Mouse (Mus musculus): ENCODE data around the gene Ifi203. TPM values are rescaled to one million over a fixed set of nuclear protein-coding genes. Genes with fewer than 3 reads are reported as not detected.
"Not testable (repeated sequence)": the region's sequence is repeated elsewhere in the genome, so short reads cannot be mapped to it uniquely, and the experiment has no call there.

Ifi203 gene
- polyA plus RNA-seq (2012; rRNA removed) = 5.9 and 9.9 TPM in 2 replicates

DNA sequence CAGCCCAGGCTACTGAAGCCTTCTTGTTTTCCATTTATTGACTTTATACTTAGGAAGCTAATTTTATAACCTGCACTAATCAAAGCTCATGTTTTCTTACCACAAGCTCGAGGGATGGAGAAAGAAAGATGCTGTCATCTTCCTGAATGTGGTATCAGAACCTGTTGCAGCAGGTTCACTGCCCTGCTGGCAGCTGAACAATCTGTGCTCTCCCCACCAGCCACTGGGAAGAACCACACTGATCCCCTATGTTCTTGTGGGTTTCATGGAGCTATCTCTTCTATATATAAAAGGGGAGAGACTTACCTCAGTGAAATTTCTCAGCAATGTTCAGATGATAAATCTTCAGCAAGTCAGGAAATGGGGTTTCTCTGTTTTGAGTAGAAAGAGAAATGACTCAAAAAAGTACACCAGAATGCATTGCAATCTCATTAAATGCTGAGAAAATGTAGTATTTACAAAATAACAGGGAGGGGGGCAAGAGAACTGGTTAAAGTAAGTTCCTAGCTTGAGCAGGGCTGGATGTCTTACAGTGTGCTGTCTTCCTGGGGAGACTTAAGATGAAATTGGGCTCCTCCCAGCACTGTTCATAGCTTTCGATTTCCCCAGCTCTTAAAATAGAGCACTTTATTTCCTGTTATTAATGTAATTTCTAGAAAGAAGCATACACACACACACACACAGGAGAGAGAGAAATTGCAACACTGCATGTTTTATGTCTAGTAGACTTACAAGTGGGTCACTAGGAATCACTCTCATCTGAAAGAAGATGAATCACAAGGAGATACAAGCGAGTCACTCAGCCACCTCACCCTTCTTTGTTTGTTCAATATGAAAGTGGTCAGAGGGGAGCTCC lies at the start of gene Ifi203, which contains the start of gene Mndal:
Ifi203 (minus strand) TSS at position 749 of the 856 bp plus-strand sequence.
Mndal (minus strand) TSS at position 568 of the 856 bp plus-strand sequence.
- peak; percentile 30 for DNase-seq
- peak within 1 kb of the TSS; percentile 26; the same call in 1 of the 2 replicates for H3K4me3 ChIP-seq (ENCODE audit: insufficient read depth, low read depth, low read length)
- H3K36me3 ChIP-seq (ENCODE audit: control insufficient read depth, insufficient read depth, low read length); H3K4me1 ChIP-seq (ENCODE audit: control insufficient read depth, insufficient read depth, low read length); H3K27me3 ChIP-seq (replicated peaks; ENCODE audit: control insufficient read depth, insufficient read depth, low read length): not testable (repeated sequence)
- WGBS = 43% methylated on average over 3 of the region's 3 CpGs
- H3K27ac ChIP-seq (ENCODE audit: insufficient read depth, low read depth, low read length) = peak within 1 kb of the TSS; percentile 78

GRCm38 (mm10) chr1:173982694-173983305 lies 40.3 kb upstream of the Ifi203 start, which contains the start of gene Ifi202b:
Gene Ifi202b, minus strand, starts transcription at chr1:173982744.
- not testable (repeated sequence) for H3K27ac ChIP-seq (ENCODE audit: insufficient read depth, low read depth, low read length); H3K27me3 ChIP-seq (replicated peaks; ENCODE audit: control insufficient read depth, insufficient read depth, low read length); DNase-seq; H3K36me3 ChIP-seq (ENCODE audit: control insufficient read depth, insufficient read depth, low read length); H3K4me3 ChIP-seq (ENCODE audit: insufficient read depth, low read depth, low read length); H3K4me1 ChIP-seq (ENCODE audit: control insufficient read depth, insufficient read depth, low read length)
- WGBS = 87% methylated on average over 6 of the region's 6 CpGs

DNA sequence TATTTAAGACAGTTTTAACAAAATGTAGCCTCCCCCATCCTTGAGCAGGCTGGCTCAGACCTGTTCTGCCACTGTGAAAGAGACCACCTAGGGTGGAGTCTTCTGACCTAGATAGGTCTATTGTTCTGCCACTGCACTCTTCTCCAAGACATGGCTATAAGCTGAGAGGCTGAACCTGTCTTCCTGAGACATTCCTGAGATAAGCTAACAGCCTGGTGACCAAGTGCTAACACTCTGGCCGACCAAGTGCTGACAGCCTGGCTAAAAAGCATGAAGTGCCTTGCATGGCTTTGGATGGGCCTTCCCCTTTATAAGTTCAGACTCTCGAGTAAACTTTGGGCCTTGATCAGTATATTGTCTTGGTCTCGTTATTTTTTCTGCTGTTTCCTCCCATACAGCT lies 38.6 kb upstream of the Ifi203 start:
- DNase-seq; H3K4me1 ChIP-seq (ENCODE audit: control insufficient read depth, insufficient read depth, low read length): not testable (repeated sequence)
- 54% methylated on average over 3 of the region's 3 CpGs for WGBS

GRCm38 (mm10) chr1:173977622-173978021 lies 35.1 kb upstream of the Ifi203 start:
- no peak for DNase-seq
- Histone ChIP-seq H3K4me3 (ENCODE audit: insufficient read depth, low read depth, low read length) (no peak overlapping the region), H3K4me1 (ENCODE audit: control insufficient read depth, insufficient read depth, low read length) (no peaks in the 10 kb centered on the region), H3K27ac (ENCODE audit: insufficient read depth, low read depth, low read length) (no peak overlapping the region), H3K27me3 (replicated peaks; ENCODE audit: control insufficient read depth, insufficient read depth, low read length) (no peaks in the 10 kb centered on the region; the same call in 1 of the 2 replicates), H3K36me3 (ENCODE audit: control insufficient read depth, insufficient read depth, low read length) (no peaks in the 10 kb centered on the region)
- TF ChIP-seq POLR2A (IDR thresholded peaks at IDR 0.05; ENCODE audit: low read depth, low read length) (no peak), CTCF (conservative IDR thresholded peaks at IDR 0.05; ENCODE audit: insufficient read depth, insufficient read length, low read depth, low read length) (no peak)

More for the DNA sequence above, 38.6 kb upstream of the Ifi203 start:
- H3K36me3 ChIP-seq (ENCODE audit: control insufficient read depth, insufficient read depth, low read length); H3K27me3 ChIP-seq (replicated peaks; ENCODE audit: control insufficient read depth, insufficient read depth, low read length); H3K27ac ChIP-seq (ENCODE audit: insufficient read depth, low read depth, low read length); H3K4me3 ChIP-seq (ENCODE audit: insufficient read depth, low read depth, low read length): not testable (repeated sequence)

GRCm38 (mm10) chr1:173973111-173973510 lies 30.6 kb upstream of the Ifi203 start:
- Histone ChIP-seq H3K27me3 (replicated peaks; ENCODE audit: control insufficient read depth, insufficient read depth, low read length) (no peaks in the 10 kb centered on the region; the same call in 1 of the 2 replicates), H3K4me1 (ENCODE audit: control insufficient read depth, insufficient read depth, low read length) (no peaks in the 10 kb centered on the region), H3K4me3 (ENCODE audit: insufficient read depth, low read depth, low read length) (no peak overlapping the region), H3K36me3 (ENCODE audit: control insufficient read depth, insufficient read depth, low read length) (no peaks in the 10 kb centered on the region), H3K27ac (ENCODE audit: insufficient read depth, low read depth, low read length) (no peak overlapping the region)
- DNase-seq = no peak
- TF ChIP-seq CTCF (conservative IDR thresholded peaks at IDR 0.05; ENCODE audit: insufficient read depth, insufficient read length, low read depth, low read length) = no peak
- TF ChIP-seq POLR2A (IDR thresholded peaks at IDR 0.05; ENCODE audit: low read depth, low read length) = no peak

DNA sequence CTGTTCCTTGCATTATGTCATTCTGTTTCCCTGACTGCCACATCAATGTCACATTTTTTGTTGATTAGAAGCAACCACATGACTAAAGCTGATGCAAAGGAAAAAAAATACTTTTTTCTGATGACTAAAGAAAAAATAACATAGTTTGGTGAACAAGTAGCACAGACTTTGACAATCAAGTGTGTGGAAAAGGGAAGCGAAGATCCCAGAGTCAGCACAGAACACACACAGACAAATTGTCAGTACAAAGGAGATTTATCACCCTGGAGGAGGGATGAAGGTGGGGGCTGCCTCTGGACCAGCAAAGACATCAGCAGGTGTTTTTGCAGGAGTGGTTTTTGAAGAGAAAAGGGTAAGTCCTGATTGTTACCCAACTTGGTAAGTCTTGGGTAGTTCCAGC lies 19.0 kb upstream of the Ifi203 start:
- not testable (repeated sequence) for H3K36me3 ChIP-seq (ENCODE audit: control insufficient read depth, insufficient read depth, low read length); DNase-seq; H3K27ac ChIP-seq (ENCODE audit: insufficient read depth, low read depth, low read length); H3K4me1 ChIP-seq (ENCODE audit: control insufficient read depth, insufficient read depth, low read length); H3K27me3 ChIP-seq (replicated peaks; ENCODE audit: control insufficient read depth, insufficient read depth, low read length); H3K4me3 ChIP-seq (ENCODE audit: insufficient read depth, low read depth, low read length)
- WGBS = 49% methylated on average over 1 of the region's 1 CpGs

GRCm38 (mm10) chr1:173959998-173960397 lies 17.5 kb upstream of the Ifi203 start:
- 39% methylated on average over 3 of the region's 3 CpGs for WGBS
- H3K36me3 ChIP-seq (ENCODE audit: control insufficient read depth, insufficient read depth, low read length); DNase-seq; H3K4me3 ChIP-seq (ENCODE audit: insufficient read depth, low read depth, low read length); H3K27me3 ChIP-seq (replicated peaks; ENCODE audit: control insufficient read depth, insufficient read depth, low read length); H3K4me1 ChIP-seq (ENCODE audit: control insufficient read depth, insufficient read depth, low read length); H3K27ac ChIP-seq (ENCODE audit: insufficient read depth, low read depth, low read length): not testable (repeated sequence)

DNA sequence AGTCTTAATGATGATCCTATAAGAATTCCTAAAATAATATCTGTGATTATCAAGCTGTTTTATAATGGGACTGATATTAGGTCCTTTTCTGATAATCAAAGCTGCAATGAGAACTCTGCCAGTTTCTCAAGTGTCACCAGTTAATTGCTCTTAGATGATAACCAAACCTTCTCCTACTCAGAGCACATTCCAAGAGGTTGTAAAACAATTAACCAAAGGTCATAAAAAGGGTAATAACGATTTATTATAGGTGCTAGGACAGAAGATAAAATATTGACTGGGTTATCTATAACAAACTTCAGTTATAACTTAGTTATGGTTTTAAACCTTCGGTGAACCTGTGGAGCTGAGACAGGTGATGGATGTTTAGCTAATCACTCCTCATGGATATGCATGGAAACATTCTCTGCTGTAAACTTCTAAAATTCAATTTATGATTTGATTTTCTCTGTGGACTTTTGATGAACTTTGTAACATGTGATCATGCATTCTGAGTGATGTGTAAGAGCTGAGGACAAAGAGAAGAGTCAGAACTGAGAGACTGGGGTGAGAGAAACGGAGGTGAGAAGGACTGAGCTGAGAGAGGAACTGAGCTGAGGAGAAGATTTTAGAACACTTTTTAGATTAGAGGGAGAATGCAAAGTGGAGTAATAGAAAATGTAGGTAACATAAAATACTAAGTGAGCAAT lies 13.5 kb upstream of the Ifi203 start:
- H3K36me3 ChIP-seq (ENCODE audit: control insufficient read depth, insufficient read depth, low read length); H3K4me1 ChIP-seq (ENCODE audit: control insufficient read depth, insufficient read depth, low read length); H3K27ac ChIP-seq (ENCODE audit: insufficient read depth, low read depth, low read length); DNase-seq; H3K27me3 ChIP-seq (replicated peaks; ENCODE audit: control insufficient read depth, insufficient read depth, low read length); H3K4me3 ChIP-seq (ENCODE audit: insufficient read depth, low read depth, low read length): not testable (repeated sequence)
- 45% methylated on average over 3 of the region's 3 CpGs for WGBS

Measured in kidney, adult 2 months (tissue).